Mouse (Mus musculus): ENCODE measurements at regions not wholly inside any gene's neighbourhood (a gene's known extent, or its start where the extent isn't known, plus 50 kb on each side); places are given as distances from the start of the nearest gene placed in this dataset.

- Histone ChIP-seq H3K4me1 (ENCODE audit: insufficient read depth, low read length) (no peaks in the 10 kb centered on the region), H3K36me3 (ENCODE audit: insufficient read depth, low read length) (no peaks in the 10 kb centered on the region), H3K9me3 (ENCODE audit: low read length) (no peaks in the 10 kb centered on the region), H3K4me3 (ENCODE audit: low read length) (no peak overlapping the region), H3K9ac (replicated peaks; ENCODE audit: low read length) (no peak overlapping the region), H3K27ac (no peak overlapping the region), H3K27me3 (ENCODE audit: insufficient read depth, low read length) (no peaks in the 10 kb centered on the region), H3K4me2 (ENCODE audit: low read depth, low read length) (no peak overlapping the region)
- ATAC-seq (no peak), DNase-seq (ENCODE audit: low spot score) (no peak)
- WGBS: 81% methylated on average over 10 of the region's 10 CpGs
- TF ChIP-seq CTCF (IDR thresholded peaks at IDR 0.05; ENCODE audit: low read depth): no peak
Observed at GRCm38 (mm10) chr8:35321270-35321865, 444.2 kb upstream of the Gm19410 start.

- no peak overlapping the region for H3K4me3 ChIP-seq (ENCODE audit: low read length)
- H3K36me3 ChIP-seq (ENCODE audit: insufficient read depth, low read length): no peaks in the 10 kb centered on the region
- ATAC-seq (no peak), DNase-seq (ENCODE audit: low spot score) (no peak)
- H3K4me1 ChIP-seq (ENCODE audit: insufficient read depth, low read length): no peaks in the 10 kb centered on the region
- H3K27me3 ChIP-seq (ENCODE audit: insufficient read depth, low read length): no peaks in the 10 kb centered on the region
- no peak for TF ChIP-seq CTCF (IDR thresholded peaks at IDR 0.05; ENCODE audit: low read depth)
- H3K9me3 ChIP-seq (ENCODE audit: low read length): no peaks in the 10 kb centered on the region
- no peak overlapping the region for H3K27ac ChIP-seq
- WGBS: 78% methylated on average over 15 of the region's 15 CpGs
- no peak overlapping the region for H3K9ac ChIP-seq (replicated peaks; ENCODE audit: low read length)
- H3K4me2 ChIP-seq (ENCODE audit: low read depth, low read length): no peak overlapping the region
Observed at GRCm38 (mm10) chr8:35323180-35323975, 442.2 kb upstream of the Gm19410 start.
